Mouse (Mus musculus) ES-Bruce4 (cell line): ENCODE measurements around the gene Gtf2f2.

ENCODE experiments used
- CTCF ChIP-seq: IDR thresholded peaks from one replicate; pipeline ENCODE4 v1.8.1; 2011; ENCODE audit warnings: low read depth, low read length
- EP300 ChIP-seq: IDR thresholded peaks from 2 replicates; pipeline ENCODE4 v1.6.1; 2011; ENCODE audit warnings: low read depth, low read length; ENCODE audit not compliant: insufficient read depth
- POLR2A ChIP-seq: IDR thresholded peaks from one replicate; pipeline ENCODE4 v1.8.1; 2011; ENCODE audit warnings: low read length; ENCODE audit not compliant: insufficient read depth

DNA sequence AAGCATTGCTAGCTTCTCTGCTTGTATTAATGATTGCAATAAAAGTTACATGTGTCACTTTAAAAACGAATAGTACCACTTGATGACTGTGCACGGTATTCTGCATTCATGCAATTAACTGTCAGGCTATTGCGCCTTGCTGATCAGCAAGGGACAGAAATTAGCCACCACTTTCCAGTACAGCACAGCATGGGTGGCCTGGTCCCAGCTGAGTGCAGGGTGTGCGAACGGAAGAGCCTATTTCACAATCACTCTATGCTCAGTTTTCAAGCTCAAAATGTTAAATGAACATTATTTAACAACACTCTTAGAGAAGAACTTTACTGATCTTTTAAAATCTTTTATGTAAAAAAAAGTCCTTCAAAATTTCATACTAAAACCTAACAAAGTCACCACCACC is 46.7 kb downstream of the Gtf2f2 start:
- TF ChIP-seq CTCF (no peak), POLR2A (no peak), EP300 (no peak)
